Mouse (Mus musculus) CH12.LX (cell line): ENCODE measurements around the gene Mrpl49.

ENCODE experiments used
- E2F4 ChIP-seq: IDR thresholded peaks from 2 replicates; pipeline ENCODE4 v1.6.1; 2011; ENCODE audit warnings: low read depth, low read length, improper control_type of control experiment; ENCODE audit not compliant: insufficient replicate concordance
- IRF4 ChIP-seq: IDR thresholded peaks from 2 replicates; pipeline ENCODE4 v1.6.1; 2014; ENCODE audit warnings: low read depth, mild to moderate bottlenecking, inconsistent platforms, low read length, improper control_type of control experiment
- NELFE ChIP-seq: IDR thresholded peaks from 2 replicates; pipeline ENCODE4 v1.6.1; 2011; ENCODE audit warnings: low read depth, low read length, improper control_type of control experiment
- POLR2A ChIP-seq: IDR thresholded peaks from 2 replicates; pipeline ENCODE4 v1.6.1; 2011; ENCODE audit warnings: low read depth, mild to moderate bottlenecking, improper control_type of control experiment, low read length
- ZKSCAN1 ChIP-seq: IDR thresholded peaks from 2 replicates; pipeline ENCODE4 v1.6.1; 2012; ENCODE audit warnings: low read depth, inconsistent platforms, low read length, improper control_type of control experiment, borderline replicate concordance

DNA sequence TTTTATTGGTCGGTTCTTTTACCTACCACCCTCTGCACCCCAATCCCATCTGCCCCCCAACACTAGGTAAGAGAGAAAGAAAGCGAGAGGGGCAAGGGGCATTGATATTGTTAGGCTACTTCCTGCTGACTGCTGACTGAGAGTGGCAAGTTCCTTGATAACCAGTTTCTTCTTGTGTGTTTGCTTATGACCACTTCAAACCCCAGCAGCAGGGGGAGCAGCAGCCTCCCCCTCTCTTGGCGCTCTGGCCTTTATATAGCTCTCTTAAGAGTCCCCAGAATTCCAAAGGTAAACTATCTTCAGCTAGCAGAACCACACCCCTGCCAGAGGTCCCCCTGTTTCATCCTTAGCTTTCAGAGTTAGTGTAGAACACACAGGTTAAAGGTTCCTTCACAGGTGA is 37.3 kb downstream of the Mrpl49 start:
- no peak for TF ChIP-seq POLR2A
- TF ChIP-seq ZKSCAN1 = no peak
- TF ChIP-seq E2F4 = no peak
- no peak for TF ChIP-seq NELFE
- TF ChIP-seq IRF4 = no peak
